Mouse (Mus musculus) large intestine, adult 2 months (tissue): ENCODE measurements around the gene Ltv1. TPM values are rescaled to one million over a fixed set of nuclear protein-coding genes. Genes with fewer than 3 reads are reported as not detected.
"Not testable (repeated sequence)": the region's sequence is repeated elsewhere in the genome, so short reads cannot be mapped to it uniquely, and the experiment has no call there.

ENCODE experiments used
- DNase-seq: peaks from one replicate; pipeline ENCODE4 v3.0.0-alpha.2; 2012; ENCODE audit warnings: low read depth, low spot score
- WGBS: fragments of 180-500 bp; shearing (Covaris S2); methylation state at CpG from one replicate; pipeline ENCODE4 v1.1.7; 2018; 5-methylcytosine and 5-hydroxymethylcytosine counted together
- polyA plus RNA-seq: library from polyadenylated mRNA; depleted of rRNA; stranded (reverse); fragments of >200 nt; gene quantifications from 2 replicates; pipeline ENCODE4 v1.2.3, GENCODE M21; 2012

The Ltv1 gene
- polyA plus RNA-seq, 1 experiment = 19.5 TPM

- 93% methylated on average over 1 of the region's 1 CpGs for WGBS
- no peak for DNase-seq
These were observed 6.3 kb upstream of the Ltv1 start for GRCm38 (mm10) chr10:13199234-13199633.

DNA sequence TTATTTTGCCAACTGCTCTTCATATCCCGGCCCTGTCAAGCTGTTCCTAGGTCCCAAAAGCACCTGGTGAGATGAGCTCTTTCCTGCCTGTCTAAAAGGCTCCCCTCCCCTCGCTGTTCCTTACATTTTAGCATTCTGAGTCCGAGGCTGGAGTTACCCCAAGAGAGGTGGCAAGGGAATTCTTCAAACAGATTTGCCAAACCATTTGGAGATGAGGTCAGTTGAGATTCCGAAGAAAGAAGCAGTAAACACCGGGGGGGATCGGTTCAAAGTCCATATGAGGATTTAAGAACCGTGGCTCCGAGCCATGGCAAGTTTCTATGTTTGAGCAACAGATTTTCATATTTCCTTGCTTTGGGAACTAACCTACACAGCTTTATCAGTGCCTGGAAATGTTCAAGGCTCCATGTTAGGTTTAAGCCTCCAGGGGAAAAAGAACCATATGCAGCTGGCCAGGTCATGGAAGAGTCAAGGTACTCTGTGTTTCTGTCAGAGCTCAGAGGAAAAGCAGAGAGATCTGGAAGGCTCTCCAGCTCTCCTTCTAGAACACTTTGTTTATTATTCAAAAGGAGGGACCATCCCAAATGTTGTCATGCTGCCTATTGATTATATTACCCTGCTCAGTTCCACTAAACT, 4.0 kb upstream of the Ltv1 start:
- WGBS = 53% methylated on average over 8 of the region's 8 CpGs
- DNase-seq = no peak

GRCm38 (mm10) chr10:13193496-13193895, 528 bp upstream of the Ltv1 start:
- not testable (repeated sequence) for DNase-seq
- 84% methylated on average over 7 of the region's 7 CpGs for WGBS

- DNase-seq = no peak
- 36% methylated on average over 5 of the region's 5 CpGs for WGBS
These were observed 3.1 kb downstream of the Ltv1 start for GRCm38 (mm10) chr10:13189881-13190280.

DNA sequence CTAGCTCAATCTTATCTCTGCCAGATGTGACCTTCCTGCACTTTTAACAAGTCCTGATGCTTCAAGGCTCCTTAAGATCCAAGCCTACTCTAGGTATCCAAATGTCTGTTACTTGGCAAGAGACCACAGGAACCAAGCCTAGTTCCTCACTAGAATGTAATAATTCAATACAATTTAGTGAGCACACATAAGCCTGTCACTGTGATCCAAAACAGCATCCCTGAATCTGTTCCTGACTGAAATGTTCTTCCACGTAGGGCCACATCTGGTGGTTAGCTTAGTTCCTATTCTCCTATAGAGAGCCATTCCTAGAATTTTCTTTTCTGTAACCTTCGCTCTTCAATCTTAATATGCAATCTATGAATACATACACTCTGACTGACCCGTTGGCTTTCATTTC, 6.2 kb downstream of the Ltv1 start:
- no peak for DNase-seq
- 86% methylated on average over 3 of the region's 3 CpGs for WGBS

DNA sequence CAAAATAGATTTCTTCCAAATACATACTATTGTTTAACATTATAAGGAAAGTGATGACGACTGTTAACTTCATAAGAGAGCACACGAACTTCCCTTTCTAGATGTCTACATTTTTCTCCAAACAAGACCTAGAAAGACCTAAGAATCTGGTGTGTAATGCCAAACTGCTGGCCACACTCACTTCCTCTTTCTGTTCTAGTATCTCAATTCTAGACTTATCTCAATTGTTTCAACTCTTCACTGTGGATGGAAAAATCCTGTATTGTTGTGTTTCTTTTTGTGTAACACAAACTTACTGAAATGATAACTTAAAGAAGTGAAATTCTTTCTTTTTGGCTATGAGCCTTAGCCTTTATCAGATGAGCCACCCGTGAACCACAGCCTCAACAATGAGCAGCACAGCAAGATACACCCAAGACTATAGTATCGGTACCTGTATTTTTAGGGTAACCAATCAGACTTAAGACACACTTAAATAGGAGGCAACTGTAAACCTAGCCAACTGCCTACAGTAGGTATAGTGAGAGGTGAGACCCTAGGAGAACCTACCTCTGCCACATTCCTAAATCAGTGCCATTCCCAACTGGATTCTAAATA, 8.7 kb downstream of the Ltv1 start:
- no peak for DNase-seq
- WGBS = 80% methylated on average over 4 of the region's 4 CpGs

- DNase-seq = no peak
- WGBS = 86% methylated on average over 7 of the region's 7 CpGs
These were observed 12.8 kb downstream of the Ltv1 start for GRCm38 (mm10) chr10:13180211-13180610.

- WGBS = 68% methylated on average over 7 of the region's 7 CpGs
- DNase-seq = no peak
These were observed 14.9 kb downstream of the Ltv1 start, which contains the start of gene Zc2hc1b for GRCm38 (mm10) chr10:13177973-13178624. Zc2hc1b (minus strand) TSS chr10:13178023.

DNA sequence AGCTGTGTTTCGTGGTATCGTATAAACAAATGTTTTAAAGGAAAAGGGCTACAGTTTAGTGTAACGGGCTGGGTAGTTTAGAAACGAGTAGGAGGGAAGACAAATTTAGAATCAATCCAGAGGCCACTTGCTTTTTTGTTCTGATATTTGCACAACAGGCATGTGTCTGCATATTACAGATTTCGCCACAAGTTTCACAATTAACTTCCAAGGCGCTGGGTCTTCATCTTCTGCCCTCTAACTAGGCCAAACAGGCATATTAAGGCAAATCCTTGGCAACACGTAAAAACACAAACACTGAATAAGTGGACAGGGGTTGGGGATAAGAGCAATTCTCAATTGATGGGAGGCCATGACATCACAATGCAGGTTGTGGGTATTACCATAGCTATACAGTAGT, 17.1 kb downstream of the Ltv1 start:
- DNase-seq = no peak
- 82% methylated on average over 7 of the region's 7 CpGs for WGBS

- DNase-seq = no peak
- WGBS = 57% methylated on average over 10 of the region's 10 CpGs
These were observed 20.2 kb downstream of the Ltv1 start for GRCm38 (mm10) chr10:13172798-13173221.

GRCm38 (mm10) chr10:13171461-13171860, 21.5 kb downstream of the Ltv1 start:
- WGBS = 45% methylated on average over 2 of the region's 2 CpGs
- no peak for DNase-seq

DNA sequence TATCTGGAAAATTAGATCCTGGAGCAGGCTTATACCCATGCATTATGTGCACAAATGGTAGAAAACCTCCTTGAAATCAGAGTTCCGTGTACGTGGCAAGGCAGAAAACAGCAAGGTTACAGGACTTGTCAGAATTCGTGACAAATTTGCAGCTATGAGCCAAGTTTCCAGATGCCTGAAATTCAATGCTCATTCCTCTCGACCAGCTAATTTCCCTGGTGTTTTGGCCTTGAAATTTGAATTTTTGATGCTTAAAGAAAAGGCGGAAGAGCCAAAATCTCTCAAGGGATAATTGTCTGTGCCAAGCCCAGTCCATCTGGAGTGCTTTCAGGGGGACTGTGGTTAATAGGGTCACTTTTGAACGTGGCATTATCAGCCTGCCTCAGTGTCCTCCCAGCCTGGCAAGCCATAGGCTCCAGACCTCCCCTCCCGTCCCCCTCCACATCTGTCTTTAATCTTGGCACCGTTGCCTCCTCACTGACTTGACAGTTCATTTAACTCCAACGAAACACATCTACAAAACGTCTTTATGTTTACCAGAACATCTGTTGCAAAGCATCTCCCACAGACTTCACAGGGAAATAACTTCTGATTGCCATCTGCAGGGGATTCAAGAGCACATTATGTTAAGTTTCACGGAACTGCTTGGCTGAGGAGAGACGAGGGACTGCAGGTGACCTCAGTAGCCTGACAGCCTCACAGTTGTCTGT, 22.1 kb downstream of the Ltv1 start:
- 54% methylated on average over 12 of the region's 12 CpGs for WGBS
- no peak for DNase-seq

DNA sequence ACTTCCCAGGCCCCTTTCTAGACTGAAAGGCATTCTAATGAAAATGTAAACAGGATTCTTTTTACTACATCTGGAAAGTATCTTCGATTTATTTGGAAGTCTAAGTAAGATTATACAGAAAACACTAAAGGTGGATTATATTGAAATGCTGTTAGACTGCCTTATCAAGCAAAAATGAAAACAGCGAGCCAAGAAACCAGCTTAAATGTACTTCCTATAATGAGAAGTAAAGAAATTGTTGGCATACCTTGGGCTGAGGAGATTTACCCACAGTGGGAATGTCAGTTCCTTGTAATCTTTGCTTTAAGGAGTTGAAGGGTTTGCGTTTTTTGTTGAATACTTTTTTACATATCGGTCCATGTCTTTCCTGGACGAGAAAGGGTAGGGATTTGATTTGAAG, 24.5 kb downstream of the Ltv1 start:
- DNase-seq = no peak
- 70% methylated on average over 5 of the region's 5 CpGs for WGBS

DNA sequence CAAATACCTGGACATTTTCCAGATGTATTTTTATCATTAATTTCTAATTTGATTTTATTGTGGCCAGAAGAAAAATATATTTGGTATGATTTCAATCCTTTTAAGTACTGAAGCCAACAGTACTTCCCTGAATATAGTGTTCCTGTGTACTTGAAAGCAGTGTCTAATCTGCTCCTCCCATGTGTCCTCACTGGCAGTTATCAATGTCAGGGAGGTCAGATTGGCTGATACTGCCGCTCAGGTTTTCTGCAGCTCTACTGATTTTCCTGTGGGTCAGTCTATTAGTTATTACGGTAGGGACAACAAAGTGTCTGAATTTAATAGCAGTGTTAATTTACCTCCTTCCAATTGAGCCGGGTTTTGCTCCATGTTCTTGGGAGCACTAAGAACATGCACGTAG, 30.9 kb downstream of the Ltv1 start:
- no peak for DNase-seq
- WGBS = 81% methylated on average over 4 of the region's 4 CpGs

DNA sequence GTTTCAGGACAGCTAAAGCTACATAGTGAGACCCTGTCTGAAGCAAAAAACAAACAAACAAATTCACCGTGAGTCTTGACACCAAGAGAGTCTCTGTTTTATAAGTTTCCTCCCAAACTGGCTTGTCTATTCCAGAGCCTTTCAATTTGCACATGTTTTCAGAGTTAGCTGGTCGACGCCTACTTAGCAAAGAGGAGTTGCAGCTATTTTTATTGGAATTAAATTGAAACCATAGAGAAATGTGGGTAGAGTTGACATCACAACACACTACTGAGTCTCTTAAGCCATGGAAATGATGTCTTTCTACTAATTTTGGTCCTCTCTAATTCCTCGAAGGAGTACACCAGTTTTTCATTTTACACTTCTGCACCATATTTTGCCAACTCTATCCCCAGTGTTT, 32.1 kb downstream of the Ltv1 start:
- WGBS = 80% methylated on average over 4 of the region's 4 CpGs
- DNase-seq = no peak

GRCm38 (mm10) chr10:13155377-13155776, 37.6 kb downstream of the Ltv1 start:
- 85% methylated on average over 5 of the region's 5 CpGs for WGBS
- DNase-seq = no peak

DNA sequence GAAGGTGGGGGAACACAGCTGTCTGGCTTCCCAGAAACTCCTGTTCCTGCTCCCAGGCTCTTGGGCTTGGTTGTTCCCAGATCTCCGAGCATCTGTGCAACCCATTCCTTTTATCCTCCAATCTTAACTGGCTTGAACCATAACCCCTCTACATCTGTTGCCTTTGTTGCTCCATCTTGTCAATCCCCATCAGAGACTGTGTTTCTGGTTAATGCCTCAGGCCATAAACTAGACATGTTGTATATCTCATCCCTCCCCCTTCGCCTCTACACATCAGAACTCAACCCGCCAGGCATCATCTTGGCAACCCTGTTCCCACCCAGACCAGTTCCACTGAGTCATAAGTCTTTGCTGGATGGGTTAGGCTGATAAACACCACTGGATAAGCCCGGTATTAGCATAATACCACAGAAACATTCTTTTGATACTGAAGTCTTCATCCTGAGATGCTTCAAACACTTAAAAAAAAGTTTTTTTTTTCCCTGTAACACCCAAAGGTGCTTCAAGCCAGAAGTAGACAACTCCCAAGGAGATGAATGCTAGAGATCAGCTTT, 40.1 kb downstream of the Ltv1 start:
- 89% methylated on average over 4 of the region's 4 CpGs for WGBS

DNA sequence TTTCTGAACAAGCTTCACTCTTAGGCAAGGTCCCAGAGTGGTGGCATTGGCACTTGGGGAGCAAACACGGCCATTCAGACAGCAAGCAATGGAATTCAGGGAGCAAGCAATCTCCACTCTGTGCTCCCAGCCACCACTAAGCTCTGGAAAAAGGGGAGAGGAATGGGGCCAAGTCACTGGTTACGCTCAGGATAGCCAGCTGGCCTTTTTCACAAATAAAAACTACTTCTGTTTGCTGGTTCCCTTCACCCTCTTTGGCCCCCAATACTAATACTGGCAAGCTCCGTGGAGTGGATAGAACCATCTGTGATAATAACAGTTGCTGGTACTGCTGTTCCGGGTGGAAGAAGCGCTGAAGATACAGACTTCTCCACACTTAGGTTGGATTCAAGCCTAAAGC, 41.6 kb downstream of the Ltv1 start:
- 65% methylated on average over 5 of the region's 5 CpGs for WGBS
- DNase-seq = no peak

More for the DNA sequence above, 40.1 kb downstream of the Ltv1 start:
- DNase-seq = no peak

- 84% methylated on average over 3 of the region's 3 CpGs for WGBS
- no peak for DNase-seq
These were observed 42.5 kb downstream of the Ltv1 start for GRCm38 (mm10) chr10:13150435-13150834.

GRCm38 (mm10) chr10:13140434-13140833, 52.5 kb downstream of the Ltv1 start:
- WGBS = 22% methylated on average over 2 of the region's 2 CpGs
- no peak for DNase-seq
